Mouse (Mus musculus) adrenal gland, adult 18-20 months (tissue): ENCODE measurements around the gene Pah. TPM values are rescaled to one million over a fixed set of nuclear protein-coding genes. Genes with fewer than 3 reads are reported as not detected.

Source experiments
- DNase-seq, 2 experiments: peaks; one replicate each; pipeline ENCODE4 v3.0.0; 2021 to 2022; ENCODE audit warnings: low spot score in 2 of 2
- total RNA-seq, 2 experiments: library from RNA; stranded (reverse); gene quantifications; 1 replicate in 1 of 2; 2 replicates in 1 of 2; pipeline ENCODE4 v1.2.3; 2021

The Pah gene
- total RNA-seq, 2 experiments from 2014 or later, result 0.96 TPM; not detected in 1

- no peak for DNase-seq
Measured at GRCm38 (mm10) chr10:87502283-87502682, 19.3 kb upstream of the Pah start.

DNA sequence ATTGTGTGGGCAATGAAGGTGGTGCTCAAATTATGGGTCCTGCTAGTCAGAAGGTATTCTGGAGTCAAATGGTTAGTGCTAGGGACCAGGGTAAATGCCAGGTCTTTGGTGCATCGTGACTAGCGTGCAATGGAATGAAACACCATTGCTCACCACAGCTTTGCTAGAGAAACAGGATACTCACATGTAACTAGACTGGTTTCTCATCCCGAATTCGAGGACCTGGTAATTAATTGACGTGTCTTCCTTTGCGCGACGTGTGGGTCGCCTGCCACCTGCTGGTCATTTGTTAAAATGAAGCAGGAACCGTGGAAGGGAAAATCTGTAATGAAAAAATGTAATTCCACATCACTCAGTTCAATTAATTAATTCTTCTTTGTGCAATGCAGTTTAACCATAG is 17.6 kb upstream of the Pah start:
- peak; percentile 43 to 56 for DNase-seq

DNA sequence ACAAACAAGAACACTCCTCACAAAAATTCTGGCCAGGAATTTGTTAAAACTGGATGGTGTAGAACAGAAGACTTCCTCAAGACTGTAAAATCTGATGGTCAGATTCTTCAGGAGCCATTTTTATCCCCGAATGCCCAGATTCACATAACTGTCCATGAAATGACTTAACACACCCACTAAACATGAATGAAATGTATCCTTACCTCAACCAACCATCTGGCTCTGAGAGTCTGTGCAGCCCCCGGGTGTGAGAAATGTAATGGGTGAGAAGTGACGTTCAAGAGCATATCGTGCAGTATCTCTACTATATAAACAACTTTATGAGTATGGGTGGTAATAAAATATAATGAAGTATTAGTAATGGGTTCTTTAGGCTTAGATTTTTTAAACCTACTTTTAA is 13.0 kb upstream of the Pah start:
- no peak for DNase-seq

- no peak for DNase-seq
Measured at GRCm38 (mm10) chr10:87513052-87513451, 8.5 kb upstream of the Pah start.

- DNase-seq, result no peak
Measured at GRCm38 (mm10) chr10:87518585-87518984, 3.0 kb upstream of the Pah start.

DNA sequence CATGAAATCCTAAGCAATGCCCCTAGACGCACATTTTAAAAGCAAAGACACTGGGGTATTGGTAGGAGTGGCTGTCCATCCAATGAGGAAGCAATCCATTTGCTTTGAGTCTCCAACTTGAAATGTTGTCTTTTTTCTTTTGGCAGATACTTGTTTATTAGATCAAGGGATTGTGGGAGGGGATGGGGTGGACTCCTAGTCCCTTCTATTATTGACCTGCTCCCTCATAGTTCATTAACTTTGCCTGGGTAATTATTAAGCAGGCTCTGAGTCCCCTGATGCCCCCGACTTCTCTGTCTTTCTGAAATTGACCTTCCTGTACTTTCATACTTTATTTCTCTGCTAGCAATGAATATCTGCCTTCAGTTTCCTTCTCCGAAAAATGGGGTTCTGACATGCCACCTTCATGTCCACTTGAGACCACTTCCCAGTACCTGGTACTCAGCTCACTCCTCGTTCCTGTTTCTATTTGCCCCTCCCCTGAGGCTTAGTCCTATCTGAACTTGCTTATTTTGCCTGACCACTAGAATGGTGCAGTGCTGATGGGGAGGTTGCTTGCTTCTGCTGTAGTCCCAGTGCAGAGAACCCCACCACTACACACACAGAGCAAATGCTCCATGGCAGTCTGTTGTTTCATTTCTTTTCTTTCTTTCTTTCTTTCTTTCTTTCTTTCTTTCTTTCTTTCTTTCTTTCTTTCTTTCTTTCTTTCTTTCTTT is 1.0 kb upstream of the Pah start:
- DNase-seq, result no peak

GRCm38 (mm10) chr10:87534172-87534571 is 12.6 kb downstream of the Pah start:
- no peak for DNase-seq

DNA sequence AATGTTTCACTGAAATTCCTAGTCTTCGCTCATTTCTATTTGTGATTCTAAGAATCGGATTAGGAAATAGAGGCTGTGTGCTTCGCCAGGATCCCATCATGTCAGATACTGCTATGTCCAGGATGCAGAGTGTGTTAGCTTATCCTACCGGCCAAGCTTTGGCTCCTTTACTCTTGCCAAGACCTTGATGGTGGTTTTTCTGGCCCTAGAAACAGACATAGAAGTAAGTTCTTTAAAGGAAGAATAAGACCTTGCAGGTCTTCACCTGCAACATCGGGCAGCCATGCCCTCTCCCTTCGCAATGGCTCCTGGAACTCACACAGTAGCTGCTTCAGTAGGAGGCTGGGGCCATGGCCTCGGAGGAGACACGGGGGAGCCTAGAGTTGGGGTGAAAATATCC is 24.2 kb downstream of the Pah start:
- DNase-seq, result no peak

GRCm38 (mm10) chr10:87546299-87547234 is 25.0 kb downstream of the Pah start:
- no peak for DNase-seq

- peak in 1 of 2 experiments; percentile 43 for DNase-seq
Measured at GRCm38 (mm10) chr10:87552726-87553125, 31.1 kb downstream of the Pah start.

DNA sequence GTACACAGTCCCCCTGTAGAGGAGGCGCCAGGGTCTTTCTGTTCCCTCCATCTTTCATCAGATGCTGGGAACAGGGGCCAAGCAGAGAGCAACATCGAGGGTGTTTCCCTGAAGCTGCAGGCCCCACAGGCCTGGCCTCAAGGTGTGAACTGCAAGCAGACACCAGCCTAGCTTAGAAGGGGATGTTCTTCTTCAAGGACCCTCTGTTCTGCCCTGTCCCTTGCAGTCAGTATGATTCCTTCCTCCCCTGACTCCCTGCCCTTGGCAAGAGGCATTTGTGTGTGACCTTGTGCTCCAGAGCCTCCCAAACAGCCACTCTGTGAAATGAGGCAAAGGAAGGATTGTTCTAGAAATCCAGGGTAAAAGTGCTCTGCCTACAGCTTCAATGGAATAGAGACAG is 34.8 kb downstream of the Pah start:
- DNase-seq, result no peak

GRCm38 (mm10) chr10:87563818-87564217 is 42.2 kb downstream of the Pah start:
- DNase-seq, result no peak

GRCm38 (mm10) chr10:87565712-87566111 is 44.1 kb downstream of the Pah start:
- DNase-seq, result no peak

- DNase-seq, result no peak
Measured at GRCm38 (mm10) chr10:87572500-87572899, 50.9 kb downstream of the Pah start.

- DNase-seq, result peak; percentile 43 to 66
Measured at GRCm38 (mm10) chr10:87586696-87587095, 65.1 kb downstream of the Pah start.

DNA sequence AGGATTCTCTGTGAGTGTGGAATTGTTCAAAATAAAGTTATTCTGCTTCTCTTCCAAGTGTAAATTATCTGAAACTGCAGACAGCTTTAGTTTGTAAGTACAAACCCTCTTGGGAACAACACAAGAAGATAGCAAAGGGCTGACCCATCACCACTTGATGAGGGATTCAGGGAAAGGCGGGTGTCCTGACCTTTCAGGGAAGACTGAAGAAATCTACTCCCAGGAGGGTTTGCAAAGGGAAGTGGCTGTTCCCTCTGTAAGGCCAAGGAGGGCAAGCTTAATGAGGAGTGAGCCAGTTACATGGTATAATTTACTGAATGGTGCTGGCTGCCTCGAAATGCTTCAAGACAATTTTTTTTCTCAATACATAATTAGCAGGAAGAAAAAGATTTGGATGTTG is 72.3 kb downstream of the Pah start:
- DNase-seq, result no peak

- DNase-seq, result peak; percentile 24 to 29
Measured at GRCm38 (mm10) chr10:87596361-87597074, 74.9 kb downstream of the Pah start.

DNA sequence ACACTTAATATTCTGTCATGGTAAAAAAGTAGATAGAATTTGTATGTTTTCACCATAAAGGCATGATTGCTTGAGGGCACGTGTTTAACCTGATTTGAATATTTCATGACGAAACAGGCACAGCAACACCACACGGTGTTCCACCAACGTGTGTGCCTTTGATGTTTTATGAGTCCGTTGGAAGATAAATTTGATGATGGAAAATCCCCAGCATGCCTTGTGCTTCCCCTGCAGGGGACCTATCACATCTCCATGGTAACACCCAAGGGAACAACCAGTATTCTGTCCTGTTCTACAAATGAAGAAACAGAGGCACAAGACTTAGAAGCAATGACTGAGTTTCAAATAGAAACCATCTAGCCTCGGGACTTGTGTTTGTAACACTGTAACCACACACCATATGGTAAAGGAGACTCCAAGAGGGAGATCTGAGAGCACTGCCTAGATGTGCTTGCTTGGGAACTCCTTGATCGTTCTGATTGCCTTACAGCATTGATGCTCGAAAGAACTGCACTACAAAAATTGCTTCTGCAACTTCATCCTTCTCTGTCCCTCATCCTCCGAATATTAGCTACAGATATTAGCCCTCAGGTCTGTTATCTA is 75.6 kb downstream of the Pah start:
- DNase-seq, result no peak

- DNase-seq, result no peak
Measured at GRCm38 (mm10) chr10:87602151-87602550, 80.6 kb downstream of the Pah start.

DNA sequence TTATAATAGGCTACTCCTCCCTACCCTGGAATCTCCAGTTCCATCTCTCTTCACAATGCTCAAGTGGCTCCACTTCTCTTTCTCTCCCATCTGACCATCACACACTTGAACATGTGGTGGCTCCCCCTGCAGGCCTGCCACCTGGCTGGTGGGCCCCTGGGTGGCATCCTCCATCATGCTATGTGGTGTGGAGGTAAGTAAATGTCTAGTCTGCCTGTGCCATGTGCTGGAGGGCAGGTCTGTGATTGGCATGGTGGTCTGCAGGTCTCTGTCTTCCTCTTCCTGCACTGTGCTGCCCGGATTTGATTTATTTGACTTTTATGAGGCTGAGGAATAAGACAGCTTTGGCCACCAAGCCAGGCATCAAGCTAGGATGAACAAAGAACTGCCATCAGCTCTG is 103.6 kb downstream of the Pah start:
- no peak for DNase-seq
